ENCODE assay signal across 24 mouse cellular contexts in the genomic region with DNA sequence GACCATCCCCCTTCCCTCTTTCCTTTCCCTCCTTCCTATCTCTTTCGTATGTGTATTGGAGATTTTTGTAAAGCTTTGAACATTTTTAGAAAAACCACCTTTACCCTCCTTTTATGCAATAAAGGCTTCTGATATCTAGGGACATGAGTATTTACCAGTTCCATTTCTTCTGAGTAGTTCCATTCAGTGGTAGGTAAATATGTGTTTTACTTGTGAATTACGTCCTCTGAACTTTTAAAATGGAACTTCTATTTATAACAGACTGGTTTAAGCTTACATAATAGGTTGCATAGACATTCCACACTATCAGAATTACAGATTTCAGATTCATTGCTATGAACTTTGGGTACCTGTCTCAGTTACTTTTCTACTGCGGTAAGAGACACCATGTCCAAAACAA.
"Had no signal": no experiment of that assay in that cellular context is flagged by ENCODE, and none has a peak within 500 bp of the region (broad histone marks: within the 10 kb centered on the region; RNA-seq: fewer than 3 reads in every experiment).

No protein-coding gene starts in this region.

- H3K4me1 ChIP-seq: heart, embryonic 10.5 days; heart, embryonic 12.5 days; hindbrain, embryonic 10.5 days; hindbrain, embryonic 12.5 days; intestine, embryonic 15.5 days; limb, embryonic 10.5 days; limb, embryonic 12.5 days had no signal

- H3K27me3 ChIP-seq: heart, embryonic 12.5 days; hindbrain, embryonic 12.5 days; intestine, embryonic 15.5 days; limb, embryonic 12.5 days had no signal

- DNase-seq: gastrocnemius, adult 2 months; gastrocnemius, postnatal 10 days; gastrocnemius, postnatal 25 days; heart, adult 18-20 months; heart, postnatal 10 days; heart, postnatal 4 days; kidney, adult 18-20 months; kidney, adult 8-10 months; kidney, postnatal 10 days; kidney, postnatal 25 days; kidney, postnatal 4 days had no signal

- H3K4me2 ChIP-seq: heart, embryonic 12.5 days; hindbrain, embryonic 12.5 days; hindbrain, embryonic 14.5 days; intestine, embryonic 15.5 days; limb, embryonic 12.5 days had no signal

- H3K27ac ChIP-seq: gastrocnemius, adult 2 months; heart, embryonic 10.5 days; hindbrain, embryonic 10.5 days; hindbrain, embryonic 12.5 days; hindbrain, embryonic 14.5 days; intestine, embryonic 15.5 days; layer of hippocampus, adult 2 months; left cerebral cortex, adult 2 months; limb, embryonic 10.5 days; limb, embryonic 12.5 days had no signal

- H3K9ac ChIP-seq: heart, embryonic 12.5 days; hindbrain, embryonic 12.5 days; hindbrain, embryonic 14.5 days; intestine, embryonic 15.5 days; limb, embryonic 12.5 days had no signal

- H3K36me3 ChIP-seq: hindbrain, embryonic 12.5 days; intestine, embryonic 15.5 days had no signal

- H3K4me3 ChIP-seq: gastrocnemius, adult 2 months; heart, embryonic 10.5 days; heart, embryonic 12.5 days; hindbrain, embryonic 10.5 days; hindbrain, embryonic 12.5 days; intestine, embryonic 15.5 days; layer of hippocampus, adult 2 months; left cerebral cortex, adult 2 months; limb, embryonic 10.5 days; limb, embryonic 12.5 days had no signal

- H3K9me3 ChIP-seq: heart, embryonic 10.5 days; heart, embryonic 12.5 days; hindbrain, embryonic 10.5 days; hindbrain, embryonic 12.5 days; intestine, embryonic 15.5 days; limb, embryonic 10.5 days; limb, embryonic 12.5 days had no signal

- ATAC-seq: hindbrain, embryonic 16.5 days; inflammation-experienced regulatory T-cells, adult 6 months; intestine, embryonic 15.5 days; intestine, postnatal 0 days had no signal
